Mouse (Mus musculus) thymus, postnatal 4 days (tissue): Measurements from ENCODE around the gene Cmpk2.
"Not testable (repeated sequence)": the region's sequence is repeated elsewhere in the genome, so short reads cannot be mapped to it uniquely, and the experiment has no call there.

ENCODE experiments used
- DNase-seq: peaks from one replicate; pipeline ENCODE4 v3.0.0; 2021

The Cmpk2 gene

DNA sequence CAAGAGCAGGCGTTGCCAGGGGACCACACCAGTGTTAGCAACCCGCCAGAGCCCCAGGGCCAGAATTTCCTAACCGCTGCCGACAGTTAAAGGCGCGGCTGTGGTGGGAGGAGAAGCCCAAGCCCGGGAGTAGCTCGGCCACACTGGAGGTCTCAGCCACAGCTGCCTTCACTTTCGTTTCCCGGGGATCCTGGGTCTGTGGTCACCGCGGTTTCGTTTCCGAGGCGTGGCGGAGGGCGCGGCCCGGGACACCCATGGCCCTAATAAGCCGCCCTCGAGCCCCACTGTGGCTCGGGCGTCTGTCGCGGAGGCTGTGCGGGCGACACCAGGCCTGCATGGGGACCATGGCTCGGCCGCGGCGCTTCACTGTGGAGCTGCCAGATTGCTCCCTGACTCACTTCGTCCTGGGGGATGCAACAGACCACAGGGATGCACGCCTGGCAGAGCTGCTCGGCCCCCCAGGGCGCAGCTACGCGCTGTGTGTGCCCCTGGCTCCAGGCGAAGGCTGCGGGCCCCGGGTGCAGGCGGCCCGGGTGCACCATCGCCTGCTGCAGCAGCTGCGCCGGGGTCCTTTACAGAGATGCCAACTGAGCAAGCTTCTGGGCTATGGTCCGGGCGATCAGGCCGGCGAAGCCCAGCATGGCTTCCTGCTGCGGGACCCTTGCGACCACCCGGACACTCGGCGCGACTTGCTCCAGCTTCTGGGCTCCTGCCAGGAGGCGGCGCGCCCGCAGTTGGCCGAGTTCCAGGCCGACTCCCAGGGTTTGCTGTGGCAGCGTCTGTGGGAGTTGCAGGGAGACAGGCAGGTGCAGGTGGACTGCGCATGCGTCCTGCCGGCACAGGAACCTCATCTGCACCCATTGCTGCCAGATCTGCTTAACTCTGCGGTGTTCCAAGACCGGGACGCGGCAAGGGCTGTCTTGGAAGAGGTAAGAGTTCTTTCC is at the start of gene Cmpk2:
Cmpk2 (plus strand) TSS at position 107 of the 944 bp plus-strand sequence.
- DNase-seq, result peak; percentile 87

DNA sequence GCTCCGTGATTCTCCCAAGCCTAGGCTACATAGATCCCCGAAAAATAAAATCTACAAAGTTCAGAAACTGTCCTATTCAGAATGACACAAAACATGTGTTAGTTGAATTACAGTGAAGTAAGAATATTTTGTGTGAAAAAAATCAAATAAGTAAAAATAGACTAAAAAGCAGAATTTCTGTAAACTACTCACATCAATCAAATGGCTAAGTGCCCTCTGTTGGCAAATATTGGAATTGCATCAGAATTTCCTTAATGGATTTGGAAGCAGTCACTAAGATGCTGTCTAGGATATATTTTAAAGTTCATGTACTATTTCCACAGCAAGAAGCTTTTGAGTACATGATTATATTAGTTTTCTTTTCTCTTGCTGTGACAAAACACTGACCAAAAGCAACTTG is 44.2 kb upstream of the Cmpk2 start:
- DNase-seq, result no peak

DNA sequence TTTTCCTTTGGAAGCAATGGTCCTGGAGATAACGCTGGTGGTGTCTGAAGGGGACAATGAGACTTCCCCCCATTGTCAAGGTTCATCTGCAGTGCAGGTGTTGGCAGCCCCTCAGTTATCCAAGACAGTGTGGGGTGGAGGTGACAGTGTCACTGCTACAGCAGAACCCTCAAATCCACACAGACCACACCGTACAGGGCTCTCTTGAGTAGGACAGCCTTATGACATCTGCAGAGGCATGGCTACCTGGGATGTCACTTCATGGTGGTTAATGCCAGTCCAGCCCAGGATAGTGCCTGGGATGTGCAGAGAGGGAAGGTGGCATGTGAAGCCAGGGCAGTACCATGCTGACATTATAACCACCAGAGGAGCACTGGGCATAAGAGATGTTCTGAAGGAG is 40.2 kb upstream of the Cmpk2 start:
- DNase-seq, result not testable (repeated sequence)

DNA sequence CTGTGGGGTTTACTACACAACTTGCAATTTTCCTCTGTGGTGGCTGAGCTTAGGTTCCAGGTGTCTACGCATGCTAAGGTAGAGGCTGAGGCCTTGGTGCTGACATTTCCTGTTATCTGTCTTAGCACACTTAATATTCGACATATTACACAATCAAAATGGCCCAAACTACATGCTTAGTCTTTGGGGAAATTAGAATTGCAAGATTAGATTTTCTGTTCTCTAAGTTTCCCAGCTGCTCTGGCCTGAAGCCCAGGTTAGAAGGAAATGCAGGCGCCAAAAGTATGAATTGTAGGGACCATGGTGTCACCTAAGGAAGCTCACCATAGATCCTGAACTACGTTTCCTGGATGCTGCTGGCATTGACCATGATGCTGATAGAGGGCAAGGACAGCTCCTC is 32.7 kb upstream of the Cmpk2 start:
- DNase-seq, result no peak

DNA sequence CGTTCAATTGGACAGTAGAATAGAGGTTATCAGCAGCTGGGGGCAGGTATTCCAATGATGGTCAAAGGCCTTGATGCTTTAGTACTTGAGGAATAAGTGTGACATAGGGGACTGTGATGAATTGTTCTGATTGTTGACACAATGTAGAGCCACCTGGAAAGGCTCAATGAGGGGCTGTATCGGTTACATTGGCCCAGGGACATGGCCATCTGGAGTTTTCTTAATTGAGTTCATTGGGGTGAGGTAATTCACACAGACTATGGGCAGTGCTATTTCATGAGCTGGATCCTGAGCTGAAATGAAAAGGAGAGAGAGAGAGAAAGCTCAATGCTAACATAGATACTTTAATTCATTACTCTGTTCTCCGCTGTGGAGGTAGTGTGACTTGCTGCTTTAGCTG is 31.1 kb upstream of the Cmpk2 start:
- no peak for DNase-seq

DNA sequence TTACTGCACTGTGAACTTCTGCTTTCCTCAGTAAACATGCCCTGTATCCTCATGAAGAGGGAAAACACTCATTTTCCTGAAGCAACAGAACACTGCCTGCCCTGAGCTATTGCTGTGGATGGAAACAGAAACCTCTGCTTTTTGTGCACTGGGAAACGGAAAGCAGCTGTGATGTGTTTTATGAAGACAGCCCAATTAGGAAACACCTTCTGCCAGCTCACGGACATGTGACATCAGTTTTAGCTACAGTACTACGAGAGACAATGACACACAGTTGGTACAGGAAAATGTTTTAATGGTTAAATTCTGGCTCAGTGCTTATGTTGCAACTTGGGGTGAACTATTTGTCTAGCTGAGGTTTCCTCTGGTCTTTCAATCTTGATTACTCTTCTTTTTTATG is 29.6 kb upstream of the Cmpk2 start:
- DNase-seq, result no peak

DNA sequence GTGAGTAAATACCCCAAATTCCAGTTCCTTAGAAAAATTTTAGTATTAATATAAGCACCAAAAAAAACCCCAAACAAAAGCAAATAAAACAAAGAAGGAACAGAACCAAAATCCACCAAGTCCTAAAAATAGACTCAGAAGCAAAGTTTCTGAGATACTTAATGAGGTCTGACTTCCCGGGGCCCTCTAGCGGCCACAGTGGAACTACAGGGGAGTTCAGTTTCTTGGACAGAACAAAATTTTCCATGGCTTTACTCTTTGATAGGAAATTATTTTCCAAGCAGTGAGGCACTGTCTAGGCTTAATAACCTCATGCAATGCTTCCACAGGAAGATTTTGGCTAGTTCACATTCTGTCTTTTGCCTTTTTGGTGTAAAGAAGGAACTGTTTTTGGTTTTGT is 24.9 kb upstream of the Cmpk2 start:
- DNase-seq, result peak; percentile 80

DNA sequence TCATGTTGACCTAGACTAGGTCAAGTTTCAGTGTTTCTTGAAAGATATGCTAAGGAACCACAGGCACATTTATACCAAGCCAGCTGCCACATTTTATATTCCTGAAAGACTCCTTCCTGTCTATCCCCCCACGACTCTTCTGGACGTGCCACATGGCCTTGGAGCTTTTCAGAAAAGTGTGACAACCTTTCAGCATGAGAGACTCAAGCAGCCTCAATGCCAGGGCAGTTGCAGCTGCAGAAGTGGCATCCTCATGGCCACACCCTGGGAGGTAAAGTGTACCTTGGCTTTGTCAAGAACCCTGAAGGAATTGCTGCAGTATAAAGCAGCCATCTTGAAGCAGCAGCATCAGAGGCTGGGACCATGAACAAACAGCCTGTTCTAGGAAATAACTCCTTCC is 24.5 kb upstream of the Cmpk2 start:
- no peak for DNase-seq

GRCm38 (mm10) chr12:26446377-26447045 is 22.5 kb upstream of the Cmpk2 start:
- DNase-seq, result no peak

DNA sequence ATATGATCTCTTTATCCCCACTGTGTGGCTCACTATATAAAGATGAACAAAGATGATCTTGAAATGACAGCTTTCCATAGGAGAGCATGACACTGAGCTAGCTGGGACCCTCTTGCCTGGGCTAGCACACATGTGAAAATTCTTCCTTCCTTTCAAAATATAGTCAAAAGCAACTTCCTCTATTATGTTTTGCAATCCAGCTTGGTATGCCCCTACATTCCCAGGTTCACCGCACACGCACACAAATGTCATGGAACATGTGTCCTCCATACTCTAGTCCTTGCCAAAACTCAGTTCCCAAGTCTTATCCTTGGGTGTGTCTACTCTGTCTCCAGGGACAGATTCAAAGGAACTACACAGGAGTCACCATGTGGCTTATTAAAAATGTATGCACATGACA is 19.5 kb upstream of the Cmpk2 start:
- DNase-seq, result no peak

DNA sequence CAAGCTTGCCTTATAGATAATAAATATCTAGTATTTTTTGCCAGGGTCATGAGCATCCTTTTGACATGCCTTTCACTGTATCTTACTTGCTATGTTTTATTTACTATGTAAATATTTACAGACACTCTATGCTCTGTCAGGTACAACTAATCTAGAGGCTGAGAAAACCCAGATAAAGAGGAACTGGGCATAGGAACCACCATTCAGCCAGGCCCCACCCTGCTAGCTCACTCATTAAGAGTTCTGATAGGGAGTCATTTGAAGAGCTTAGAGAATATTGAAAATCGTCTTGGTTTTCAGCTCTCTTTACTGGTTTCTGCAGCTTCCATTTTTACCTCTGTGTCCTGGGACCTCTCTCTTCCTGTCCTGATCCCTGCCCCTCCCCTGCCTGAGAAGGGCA is 17.9 kb upstream of the Cmpk2 start:
- DNase-seq, result no peak

GRCm38 (mm10) chr12:26452951-26453350 is 16.1 kb upstream of the Cmpk2 start:
- no peak for DNase-seq

DNA sequence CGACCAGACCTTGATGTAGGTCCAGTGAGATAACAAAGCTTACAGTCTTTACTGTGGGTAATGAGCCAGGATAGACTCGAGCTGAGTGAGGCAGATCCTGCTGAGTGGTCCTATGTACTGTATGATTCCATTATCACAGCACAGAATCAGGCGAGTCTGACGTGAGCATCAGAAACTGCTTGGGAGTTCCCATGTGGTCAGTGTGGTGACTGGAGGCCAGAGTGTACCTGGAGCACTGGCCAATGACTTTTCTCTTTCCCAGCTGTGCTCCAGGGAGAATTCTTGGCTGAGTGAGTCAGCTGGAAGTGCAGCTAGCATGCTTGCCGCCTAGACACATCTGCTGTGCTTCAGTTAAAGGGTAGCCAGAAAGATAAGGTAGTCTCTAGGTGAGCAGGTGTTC is 14.3 kb upstream of the Cmpk2 start:
- no peak for DNase-seq

GRCm38 (mm10) chr12:26456028-26456698 is 12.8 kb upstream of the Cmpk2 start, which contains the start of gene Rsad2:
Gene Rsad2 (minus strand): TSS chr12:26456452.
- DNase-seq, result peak; percentile 84

DNA sequence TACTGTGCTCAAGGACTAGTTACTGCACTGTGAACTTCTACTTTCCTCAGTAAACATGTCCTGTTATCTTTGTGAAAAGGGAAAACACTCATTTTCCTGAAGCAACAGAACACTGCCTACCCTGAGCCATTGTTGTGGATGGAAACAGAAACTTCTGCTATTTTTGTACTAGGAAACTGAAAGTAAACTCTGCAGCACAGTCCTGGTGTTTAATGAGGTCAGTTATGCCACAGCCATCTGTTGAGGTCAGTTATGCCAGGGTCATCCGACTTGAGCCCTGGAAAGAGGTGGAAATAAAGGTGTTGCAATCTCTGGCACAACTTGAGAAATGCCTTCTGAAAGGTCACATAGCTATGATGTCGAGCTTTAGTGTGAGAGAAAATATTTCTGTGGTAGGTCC is 8.9 kb upstream of the Cmpk2 start:
- no peak for DNase-seq

- no peak for DNase-seq
Measured at GRCm38 (mm10) chr12:26465600-26465999, 3.4 kb upstream of the Cmpk2 start.

GRCm38 (mm10) chr12:26470042-26470409 is 1.0 kb downstream of the Cmpk2 start:
- no peak for DNase-seq

DNA sequence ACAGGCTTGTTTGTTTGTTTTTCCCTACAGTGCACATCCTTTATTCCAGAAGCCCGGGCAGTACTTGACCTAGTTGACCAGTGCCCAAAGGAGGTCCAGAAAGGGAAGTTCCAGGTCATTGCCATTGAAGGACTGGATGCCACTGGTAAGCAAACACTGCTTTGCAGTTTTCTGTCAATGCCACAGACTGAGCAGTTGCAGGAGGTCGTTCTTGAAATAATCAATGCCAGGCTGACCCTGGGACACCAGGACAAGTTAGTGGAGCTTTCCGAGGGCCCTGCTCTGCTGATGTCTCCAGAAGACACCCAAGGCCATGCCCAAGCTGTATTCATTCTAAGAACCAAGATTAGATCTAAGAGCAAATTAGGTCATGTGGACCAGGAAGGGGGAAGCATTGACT is 2.4 kb downstream of the Cmpk2 start:
- DNase-seq, result no peak

DNA sequence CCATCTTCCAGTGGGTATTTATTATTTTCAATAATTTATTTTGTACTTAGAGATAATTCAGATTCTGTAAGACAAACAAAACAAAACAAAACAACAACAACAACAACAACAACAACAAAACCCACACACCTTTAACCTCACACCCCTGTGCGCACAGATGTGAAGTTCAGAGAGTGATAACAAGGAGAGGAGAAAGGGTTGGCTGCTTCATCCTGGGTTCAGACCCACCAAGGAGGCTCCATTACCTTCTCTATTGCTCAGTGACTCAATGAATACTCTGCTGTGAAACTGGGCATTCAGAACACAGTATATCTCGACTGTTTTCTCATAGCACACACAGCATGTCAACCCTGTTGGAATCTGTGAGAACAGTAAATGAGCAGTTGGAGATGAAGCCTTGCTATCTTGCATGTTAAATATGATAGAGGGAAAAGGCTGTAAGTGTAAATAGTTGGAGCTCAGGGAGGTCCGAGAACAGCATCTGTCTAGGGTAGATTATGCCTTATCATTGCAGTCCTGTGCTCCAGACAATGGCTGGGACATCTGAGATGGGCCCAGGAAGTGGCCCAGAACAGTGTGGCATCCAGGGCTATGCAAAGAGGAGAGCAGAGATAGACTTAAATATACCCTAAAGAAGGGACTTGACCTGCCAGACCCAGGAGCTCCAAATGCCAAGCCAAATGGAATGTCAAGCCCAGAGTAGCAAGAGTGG is 3.9 kb downstream of the Cmpk2 start:
- no peak for DNase-seq

GRCm38 (mm10) chr12:26473746-26474145 is 4.7 kb downstream of the Cmpk2 start:
- DNase-seq, result no peak

DNA sequence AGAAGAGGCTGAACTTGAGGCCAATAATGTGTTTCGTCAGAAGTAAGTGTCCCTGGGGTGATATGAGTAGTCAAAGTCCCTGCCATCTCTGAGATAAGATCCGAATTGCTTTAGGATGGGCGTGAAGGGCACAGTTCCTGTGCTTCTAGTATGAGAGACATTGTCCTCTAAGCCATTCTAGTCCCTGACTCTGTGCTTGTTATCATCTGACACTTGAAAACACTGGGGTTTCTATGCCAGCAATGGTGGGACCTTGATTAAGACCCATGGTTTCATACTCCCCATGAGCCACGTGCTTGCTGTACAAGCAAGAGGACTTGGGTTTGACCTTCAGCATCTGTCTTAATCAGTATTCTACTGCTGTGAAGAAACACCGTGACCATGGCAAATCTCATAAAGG is 8.2 kb downstream of the Cmpk2 start:
- DNase-seq, result no peak

DNA sequence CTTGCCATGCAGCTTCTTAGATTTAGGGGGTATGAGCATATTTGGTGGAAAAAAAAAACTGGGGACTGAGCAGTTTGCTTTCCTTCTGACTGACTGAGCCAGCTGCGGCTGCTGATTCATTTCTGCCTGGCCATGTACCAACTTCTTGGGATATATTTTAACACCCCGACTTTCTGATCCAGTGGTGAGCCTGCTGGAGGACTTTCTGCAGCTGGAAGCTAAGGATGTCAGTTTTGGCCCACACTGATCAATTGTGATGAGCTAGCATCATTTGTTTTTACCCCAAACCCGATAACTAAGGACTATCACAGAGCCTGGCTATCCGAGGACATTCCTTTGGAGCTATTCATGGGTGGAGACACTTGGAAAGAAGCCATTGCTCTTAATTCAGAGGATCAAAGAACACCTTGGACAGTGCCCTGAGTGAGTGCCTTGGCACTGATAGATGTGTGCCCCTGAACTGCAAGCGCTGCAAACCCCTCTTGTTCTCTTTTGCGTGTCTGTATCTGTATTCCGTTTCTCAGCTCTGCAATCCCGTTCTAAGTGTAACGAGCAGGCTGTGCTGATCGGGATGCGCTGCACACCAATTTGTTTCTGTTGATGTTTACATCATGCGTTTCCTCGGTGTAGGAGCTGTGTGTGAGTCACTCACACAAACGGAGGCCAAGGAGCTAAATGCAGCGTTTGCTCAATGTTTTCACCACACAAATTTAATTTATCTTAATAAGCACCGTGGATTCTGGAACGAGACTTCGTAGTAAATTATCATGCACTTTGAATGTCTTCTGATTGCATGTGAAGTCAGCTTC is 9.4 kb downstream of the Cmpk2 start:
- DNase-seq, result no peak
